Mouse (Mus musculus): ENCODE data around the gene Prkn. TPM values are rescaled to one million over a fixed set of nuclear protein-coding genes. Genes with fewer than 3 reads are reported as not detected.

Gene Prkn
- polyA plus RNA-seq, 1 experiment: 0.70 TPM

- H3K4me3 ChIP-seq (ENCODE audit: insufficient read depth, low read length): no peak overlapping the region
- H3K27ac ChIP-seq (ENCODE audit: insufficient read depth, low read length): no peak overlapping the region
- no peaks in the 10 kb centered on the region for H3K4me1 ChIP-seq (ENCODE audit: control insufficient read depth, insufficient read depth, low read length)
- TF ChIP-seq POLR2A (IDR thresholded peaks at IDR 0.05; ENCODE audit: low read depth, low read length): no peak
- no peak for TF ChIP-seq CTCF (IDR thresholded peaks at IDR 0.05; ENCODE audit: borderline replicate concordance, insufficient read depth, low read length)
Measured at GRCm38 (mm10) chr17:10878986-10879385, 38.8 kb downstream of the Prkn start.

GRCm38 (mm10) chr17:10882260-10882659 is 42.1 kb downstream of the Prkn start:
- no peaks in the 10 kb centered on the region for H3K4me1 ChIP-seq (ENCODE audit: control insufficient read depth, insufficient read depth, low read length)
- no peak for TF ChIP-seq CTCF (IDR thresholded peaks at IDR 0.05; ENCODE audit: borderline replicate concordance, insufficient read depth, low read length)
- no peak for TF ChIP-seq POLR2A (IDR thresholded peaks at IDR 0.05; ENCODE audit: low read depth, low read length)
- no peak overlapping the region for H3K4me3 ChIP-seq (ENCODE audit: insufficient read depth, low read length)
- no peak overlapping the region for H3K27ac ChIP-seq (ENCODE audit: insufficient read depth, low read length)

- TF ChIP-seq POLR2A (IDR thresholded peaks at IDR 0.05; ENCODE audit: low read depth, low read length) (no peak), CTCF (IDR thresholded peaks at IDR 0.05; ENCODE audit: borderline replicate concordance, insufficient read depth, low read length) (no peak)
- H3K4me1 ChIP-seq (ENCODE audit: control insufficient read depth, insufficient read depth, low read length): no peaks in the 10 kb centered on the region
- H3K4me3 ChIP-seq (ENCODE audit: insufficient read depth, low read length): no peak overlapping the region
- no peak overlapping the region for H3K27ac ChIP-seq (ENCODE audit: insufficient read depth, low read length)
Measured at GRCm38 (mm10) chr17:10887924-10888323, 47.7 kb downstream of the Prkn start.

GRCm38 (mm10) chr17:10901686-10902228 is 61.6 kb downstream of the Prkn start:
- TF ChIP-seq POLR2A (IDR thresholded peaks at IDR 0.05; ENCODE audit: low read depth, low read length): no peak
- no peak for TF ChIP-seq CTCF (IDR thresholded peaks at IDR 0.05; ENCODE audit: borderline replicate concordance, insufficient read depth, low read length)
- Histone ChIP-seq H3K4me1 (ENCODE audit: control insufficient read depth, insufficient read depth, low read length) (no peaks in the 10 kb centered on the region), H3K4me3 (ENCODE audit: insufficient read depth, low read length) (no peak overlapping the region), H3K27ac (ENCODE audit: insufficient read depth, low read length) (no peak overlapping the region)

GRCm38 (mm10) chr17:10936698-10937097 is 96.5 kb downstream of the Prkn start:
- Histone ChIP-seq H3K4me1 (ENCODE audit: control insufficient read depth, insufficient read depth, low read length) (no peaks in the 10 kb centered on the region), H3K27ac (ENCODE audit: insufficient read depth, low read length) (no peak overlapping the region), H3K4me3 (ENCODE audit: insufficient read depth, low read length) (no peak overlapping the region)
- no peak for TF ChIP-seq POLR2A (IDR thresholded peaks at IDR 0.05; ENCODE audit: low read depth, low read length)
- TF ChIP-seq CTCF (IDR thresholded peaks at IDR 0.05; ENCODE audit: borderline replicate concordance, insufficient read depth, low read length): no peak

- H3K27ac ChIP-seq (ENCODE audit: insufficient read depth, low read length): no peak overlapping the region
Measured at GRCm38 (mm10) chr17:10937844-10938243, 97.7 kb downstream of the Prkn start.

GRCm38 (mm10) chr17:10938755-10939154 is 98.6 kb downstream of the Prkn start:
- TF ChIP-seq POLR2A (IDR thresholded peaks at IDR 0.05; ENCODE audit: low read depth, low read length) (no peak), CTCF (IDR thresholded peaks at IDR 0.05; ENCODE audit: borderline replicate concordance, insufficient read depth, low read length) (no peak)
- H3K4me3 ChIP-seq (ENCODE audit: insufficient read depth, low read length): no peak overlapping the region
- H3K4me1 ChIP-seq (ENCODE audit: control insufficient read depth, insufficient read depth, low read length): no peaks in the 10 kb centered on the region
- no peak overlapping the region for H3K27ac ChIP-seq (ENCODE audit: insufficient read depth, low read length)

More at GRCm38 (mm10) chr17:10937844-10938243, 97.7 kb downstream of the Prkn start:
- TF ChIP-seq CTCF (IDR thresholded peaks at IDR 0.05; ENCODE audit: borderline replicate concordance, insufficient read depth, low read length) (no peak), POLR2A (IDR thresholded peaks at IDR 0.05; ENCODE audit: low read depth, low read length) (no peak)
- H3K4me3 ChIP-seq (ENCODE audit: insufficient read depth, low read length): no peak overlapping the region
- H3K4me1 ChIP-seq (ENCODE audit: control insufficient read depth, insufficient read depth, low read length): no peaks in the 10 kb centered on the region

- Histone ChIP-seq H3K27ac (ENCODE audit: insufficient read depth, low read length) (no peak overlapping the region), H3K4me3 (ENCODE audit: insufficient read depth, low read length) (no peak overlapping the region), H3K4me1 (ENCODE audit: control insufficient read depth, insufficient read depth, low read length) (no peaks in the 10 kb centered on the region)
- no peak for TF ChIP-seq POLR2A (IDR thresholded peaks at IDR 0.05; ENCODE audit: low read depth, low read length)
- no peak for TF ChIP-seq CTCF (IDR thresholded peaks at IDR 0.05; ENCODE audit: borderline replicate concordance, insufficient read depth, low read length)
Measured at GRCm38 (mm10) chr17:10946552-10946951, 106.4 kb downstream of the Prkn start.

GRCm38 (mm10) chr17:10947614-10948013 is 107.4 kb downstream of the Prkn start:
- Histone ChIP-seq H3K4me1 (ENCODE audit: control insufficient read depth, insufficient read depth, low read length) (no peaks in the 10 kb centered on the region), H3K27ac (ENCODE audit: insufficient read depth, low read length) (no peak overlapping the region)
- TF ChIP-seq CTCF (IDR thresholded peaks at IDR 0.05; ENCODE audit: borderline replicate concordance, insufficient read depth, low read length): no peak

GRCm38 (mm10) chr17:10959066-10959864 is 119.1 kb downstream of the Prkn start:
- no peak overlapping the region for H3K27ac ChIP-seq (ENCODE audit: insufficient read depth, low read length)
- H3K4me3 ChIP-seq (ENCODE audit: insufficient read depth, low read length): no peak overlapping the region
- TF ChIP-seq CTCF (IDR thresholded peaks at IDR 0.05; ENCODE audit: borderline replicate concordance, insufficient read depth, low read length) (no peak), POLR2A (IDR thresholded peaks at IDR 0.05; ENCODE audit: low read depth, low read length) (no peak)
- H3K4me1 ChIP-seq (ENCODE audit: control insufficient read depth, insufficient read depth, low read length): no peaks in the 10 kb centered on the region

More at GRCm38 (mm10) chr17:10947614-10948013, 107.4 kb downstream of the Prkn start:
- H3K4me3 ChIP-seq (ENCODE audit: insufficient read depth, low read length): no peak overlapping the region
